18 mouse cellular contexts compared by ENCODE assay signal in genomic region chr10:59687126-59687525, GRCm38 (mm10).
"Had no signal": no experiment of that assay in that cellular context is flagged by ENCODE, and none has a peak within 500 bp of the region (broad histone marks: within the 10 kb centered on the region; RNA-seq: fewer than 3 reads in every experiment).

No protein-coding gene starts in this region.

- H3K9ac ChIP-seq: hindbrain, embryonic 14.5 days; limb, embryonic 12.5 days; liver, embryonic 15.5 days; lung, embryonic 14.5 days; neural tube, embryonic 12.5 days had no signal

- H3K4me1 ChIP-seq: liver, embryonic 15.5 days; midbrain, embryonic 10.5 days; neural tube, embryonic 12.5 days had no signal

- H3K4me3 ChIP-seq: layer of hippocampus, adult 2 months; limb, embryonic 12.5 days; liver, embryonic 15.5 days; midbrain, embryonic 10.5 days; myocyte; neural tube, embryonic 12.5 days had no signal

- H3K4me2 ChIP-seq: hindbrain, embryonic 14.5 days; limb, embryonic 12.5 days; liver, embryonic 11.5 days; liver, embryonic 15.5 days; lung, embryonic 14.5 days; neural tube, embryonic 12.5 days had no signal

- H3K27me3 ChIP-seq: limb, embryonic 12.5 days; liver, embryonic 15.5 days; neural tube, embryonic 12.5 days had no signal

- H3K36me3 ChIP-seq: limb, embryonic 12.5 days; liver, embryonic 15.5 days; midbrain, embryonic 10.5 days; neural tube, embryonic 12.5 days had no signal

- H3K9me3 ChIP-seq: liver, embryonic 15.5 days; neural tube, embryonic 12.5 days had no signal

- DNase-seq: lung, embryonic 14.5 days; lung, postnatal 10 days; lung, postnatal 4 days; midbrain, embryonic 14.5 days; retina, postnatal 1 day; right cerebral cortex, postnatal 4 days; spleen, adult 18-20 months; thymus, adult 18-20 months; thymus, postnatal 25 days had no signal

- H3K27ac ChIP-seq: hindbrain, embryonic 14.5 days; kidney, postnatal 0 days; layer of hippocampus, adult 2 months; limb, embryonic 12.5 days; liver, embryonic 15.5 days; midbrain, embryonic 10.5 days; neural tube, embryonic 12.5 days had no signal
